Mouse (Mus musculus) yolk sac, embryonic 10.5 days (tissue): ENCODE results near the gene Gpr37l1.
"Not testable (repeated sequence)": the region's sequence is repeated elsewhere in the genome, so short reads cannot be mapped to it uniquely, and the experiment has no call there.

Experiments used
- DNase-seq: peaks from one replicate; pipeline ENCODE4 v3.0.0-alpha.2; 2017; ENCODE audit warnings: low spot score

Gpr37l1 gene

GRCm38 (mm10) chr1:135124573-135125363 lies 42.7 kb downstream of the Gpr37l1 start:
- no peak for DNase-seq

DNA sequence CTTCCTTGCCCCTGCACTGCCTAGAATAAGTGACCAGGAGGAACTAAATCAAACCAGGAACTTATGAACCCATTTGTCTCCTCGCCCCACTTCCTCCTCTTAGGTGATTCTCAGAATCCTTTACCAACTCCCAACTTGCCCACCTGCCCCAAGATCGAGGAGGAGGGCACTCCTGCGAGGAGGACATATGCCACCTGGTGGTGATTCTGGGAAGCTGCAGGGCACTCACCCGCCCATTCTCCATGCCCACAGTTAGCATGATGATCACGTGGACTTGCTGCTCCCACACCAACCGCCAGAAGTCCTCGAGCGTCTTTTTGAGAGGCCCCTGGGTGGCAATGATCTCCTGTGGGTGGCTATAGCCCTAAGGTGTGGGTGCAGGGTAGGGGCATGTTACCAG lies 54.8 kb downstream of the Gpr37l1 start:
- no peak for DNase-seq

- not testable (repeated sequence) for DNase-seq
Measured at GRCm38 (mm10) chr1:135111271-135111670, 56.2 kb downstream of the Gpr37l1 start.
